Mouse (Mus musculus) CH12.LX (cell line): Measurements from ENCODE around the gene Nr1h4. TPM values are rescaled to one million over a fixed set of nuclear protein-coding genes. Genes with fewer than 3 reads are reported as not detected.

Experiments used
- DNase-seq: peaks from one replicate; pipeline ENCODE4 v3.0.0-alpha.2; 2013; ENCODE audit errors: extremely low read depth
- H3K27ac ChIP-seq: 2 replicates; pipeline ENCODE4 v1.5.1; 2012; ENCODE audit warnings: low read depth, mild to moderate bottlenecking, control low read depth, moderate library complexity; ENCODE audit not compliant: insufficient read depth
- H3K27me3 ChIP-seq: replicated peaks from 2 replicates; pipeline ENCODE3; 2012; ENCODE audit warnings: inconsistent platforms
- H3K36me3 ChIP-seq, 2 experiments: replicated peaks in 1 of 2; 2 replicates each; pipeline versions ENCODE3 to v1.6.1; 2012; ENCODE audit warnings: inconsistent platforms in 1 of 2, low read length in 1 of 2, mild to moderate bottlenecking in 1 of 2, mixed read lengths in 1 of 2, moderate library complexity in 1 of 2; ENCODE audit not compliant: control insufficient read depth in 1 of 2, insufficient read depth in 1 of 2
- H3K4me1 ChIP-seq, 2 experiments: 2 replicates each; pipeline ENCODE4 v1.6.1; 2012; ENCODE audit warnings: inconsistent platforms in 1 of 2, moderate library complexity in 1 of 2; ENCODE audit not compliant: insufficient read depth in 2 of 2, control insufficient read depth in 1 of 2
- H3K4me2 ChIP-seq: 2 replicates; pipeline ENCODE4 v1.6.1; 2012; ENCODE audit warnings: low read depth, mild to moderate bottlenecking, control low read depth; ENCODE audit not compliant: poor library complexity, insufficient read depth, severe bottlenecking
- H3K4me3 ChIP-seq, 3 experiments: fragments of 150-350 bp in 1 of 3; sonication (generic) in 1 of 3; replicated peaks in 1 of 3; 2 replicates each; pipeline versions ENCODE3 to v1.5.1; 2011 to 2012; ENCODE audit warnings: low read depth in 2 of 3, low read length in 2 of 3, mild to moderate bottlenecking in 2 of 3, moderate library complexity in 2 of 3, control low read depth in 1 of 3, improper control_type of control experiment in 1 of 3, inconsistent platforms in 1 of 3, mixed read lengths in 1 of 3; ENCODE audit not compliant: poor library complexity in 1 of 3
- H3K79me2 ChIP-seq: replicated peaks from 2 replicates; pipeline ENCODE4 v1.6.1; 2012; ENCODE audit warnings: mild to moderate bottlenecking, moderate library complexity; ENCODE audit not compliant: control insufficient read depth, poor library complexity, insufficient read depth, severe bottlenecking; ENCODE audit errors: extremely low read depth
- H3K9ac ChIP-seq: 2 replicates; pipeline ENCODE4 v1.6.1; 2012; ENCODE audit warnings: low read depth, mild to moderate bottlenecking, control low read depth, moderate library complexity; ENCODE audit not compliant: insufficient read depth
- H3K9me3 ChIP-seq: replicated peaks from 2 replicates; pipeline ENCODE3; 2012; ENCODE audit warnings: low read length, inconsistent platforms, mixed read lengths
- CHD2 ChIP-seq: IDR thresholded peaks from 2 replicates; pipeline ENCODE4 v1.6.1; 2011; ENCODE audit warnings: low read length, improper control_type of control experiment
- CTCF ChIP-seq, 2 experiments: IDR thresholded peaks in 1 of 2; conservative IDR thresholded peaks in 1 of 2; 2 replicates each; pipeline ENCODE4 v1.5.1; 2011 to 2012; ENCODE audit warnings: low read depth in 2 of 2, low read length in 2 of 2, improper control_type of control experiment in 1 of 2, inconsistent platforms in 1 of 2, mild to moderate bottlenecking in 1 of 2, moderate library complexity in 1 of 2
- E2F4 ChIP-seq: IDR thresholded peaks from 2 replicates; pipeline ENCODE4 v1.6.1; 2011; ENCODE audit warnings: low read depth, low read length, improper control_type of control experiment; ENCODE audit not compliant: insufficient replicate concordance
- EP300 ChIP-seq: IDR thresholded peaks from 2 replicates; pipeline ENCODE4 v1.6.1; 2011; ENCODE audit warnings: low read length, improper control_type of control experiment
- ETS1 ChIP-seq: conservative IDR thresholded peaks from 2 replicates; pipeline ENCODE4 v1.6.1; 2012; ENCODE audit warnings: low read depth, mild to moderate bottlenecking, inconsistent platforms, low read length, improper control_type of control experiment, moderate library complexity
- JUND ChIP-seq: conservative IDR thresholded peaks from 2 replicates; pipeline ENCODE4 v1.6.1; 2011; ENCODE audit warnings: low read depth, low read length, improper control_type of control experiment
- KAT2A ChIP-seq: IDR thresholded peaks from 2 replicates; pipeline ENCODE4 v1.6.1; 2012; ENCODE audit warnings: low read length, improper control_type of control experiment, inconsistent platforms; ENCODE audit not compliant: insufficient replicate concordance
- MAFK ChIP-seq: IDR thresholded peaks from 2 replicates; pipeline ENCODE4 v1.6.1; 2011; ENCODE audit warnings: low read length, improper control_type of control experiment; ENCODE audit not compliant: insufficient replicate concordance
- MAX ChIP-seq: IDR thresholded peaks from 2 replicates; pipeline ENCODE4 v1.6.1; 2011; ENCODE audit warnings: low read length, improper control_type of control experiment
- MXI1 ChIP-seq: IDR thresholded peaks from 2 replicates; pipeline ENCODE4 v1.6.1; 2011; ENCODE audit warnings: mild to moderate bottlenecking, low read depth, low read length, improper control_type of control experiment
- PAX5 ChIP-seq: IDR thresholded peaks from 2 replicates; pipeline ENCODE4 v1.6.1; 2012; ENCODE audit warnings: low read length, inconsistent platforms, mixed read lengths
- POLR2A ChIP-seq: IDR thresholded peaks from 2 replicates; pipeline ENCODE4 v1.6.1; 2011; ENCODE audit warnings: low read depth, mild to moderate bottlenecking, improper control_type of control experiment, low read length
- RCOR1 ChIP-seq: conservative IDR thresholded peaks from 2 replicates; pipeline ENCODE4 v1.6.1; 2012; ENCODE audit warnings: low read depth, mild to moderate bottlenecking, inconsistent platforms, low read length, improper control_type of control experiment
- SIN3A ChIP-seq: IDR thresholded peaks from 2 replicates; pipeline ENCODE4 v1.6.1; 2012; ENCODE audit warnings: low read length, improper control_type of control experiment, inconsistent platforms
- SMC3 ChIP-seq: IDR thresholded peaks from 2 replicates; pipeline ENCODE4 v1.6.1; 2011; ENCODE audit warnings: low read depth, low read length, improper control_type of control experiment
- TCF12 ChIP-seq: IDR thresholded peaks from 2 replicates; pipeline ENCODE4 v1.6.1; 2014; ENCODE audit warnings: low read depth, mild to moderate bottlenecking, inconsistent platforms, low read length, improper control_type of control experiment
- USF1 ChIP-seq: IDR thresholded peaks from 2 replicates; pipeline ENCODE4 v1.6.1; 2014; ENCODE audit warnings: low read depth, mild to moderate bottlenecking, inconsistent platforms, low read length, improper control_type of control experiment
- ZMIZ1 ChIP-seq: IDR thresholded peaks from 2 replicates; pipeline ENCODE4 v1.6.1; 2012; ENCODE audit warnings: low read depth, mild to moderate bottlenecking, inconsistent platforms, low read length, improper control_type of control experiment
- dilution Hi-C: fragments of 300-500 bp; cut with MboI; formaldehyde crosslinking; loops from 2 replicates; pipeline ENCODE4 v1.14.3; 2020; ENCODE audit warnings: low sequenced_read_pairs; ENCODE audit not compliant: extremely low pct_unique_long_range_greater_than_20kb, extremely low pct_ligation_motif_present
- in situ Hi-C: fragments of 300-500 bp; cut with MboI; formaldehyde crosslinking; loops from 3 replicates; pipeline ENCODE4 v1.14.3; 2019; ENCODE audit warnings: low sequenced_read_pairs, low pct_ligation_motif_present, low pct_unique_long_range_greater_than_20kb, mixed read lengths
- polyA plus RNA-seq: library from polyadenylated mRNA; unstranded; fragments of >175 nt; gene quantifications from 2 replicates; pipeline ENCODE4 v1.2.1, GENCODE M21; 2012; ENCODE audit warnings: low read depth; ENCODE audit not compliant: insufficient read length
- total RNA-seq, 2 experiments: library from RNA; depleted of rRNA; stranded (reverse); fragments of 300-350 nt in 1 of 2; fragments of >200 nt in 1 of 2; gene quantifications; 2 replicates each; pipeline ENCODE4 v1.2.3; 2012 to 2014

Nr1h4 gene
- total and polyA plus RNA-seq, 3 experiments = not detected

DNA sequence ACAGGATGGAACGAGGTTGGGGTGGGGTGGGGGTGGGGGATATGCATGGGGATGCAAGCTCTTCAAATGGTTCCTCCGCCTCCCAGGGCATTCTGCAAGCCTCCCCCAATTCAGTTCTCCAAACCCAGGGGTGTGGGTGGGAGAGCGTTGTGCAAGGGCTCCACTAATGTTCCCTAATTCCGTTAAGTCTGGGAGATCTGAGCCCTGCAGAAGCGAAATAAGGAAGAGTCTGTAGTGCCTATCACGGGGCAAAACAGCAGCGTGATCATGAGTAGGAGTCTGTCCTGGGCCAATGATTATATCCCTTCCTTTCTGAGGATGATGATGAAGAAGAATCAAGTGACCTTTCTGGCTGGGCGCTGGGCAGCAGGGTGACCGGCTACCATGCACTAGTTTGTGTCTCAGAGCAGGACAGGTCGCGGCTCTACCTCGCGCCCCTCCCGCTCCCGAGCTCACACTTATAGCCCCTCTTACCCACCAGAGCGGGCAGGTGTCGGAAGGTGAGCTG is 90.2 kb downstream of the Nr1h4 start:
- Histone ChIP-seq H3K27ac (peak overlapping the region; percentile 2; the same call in 1 of the 2 replicates), H3K4me3 (peak overlapping the region; percentile 82 to 93 (median 92)), H3K36me3 (peaks cover 1 to 24% of the 10 kb centered on the region in 2 experiments), H3K27me3 (no peaks in the 10 kb centered on the region), H3K4me1 (peaks cover 0 to 22% of the 10 kb centered on the region in 2 experiments; a peak in 2 of 4 replicates), H3K9ac (peak overlapping the region; percentile 10), H3K79me2 (peaks cover 9% of the 10 kb centered on the region), H3K4me2 (peak overlapping the region; percentile 48), H3K9me3 (peaks cover 4% of the 10 kb centered on the region)
- TF ChIP-seq CTCF (conservative IDR thresholded peaks at IDR 0.05 in 1 of 2, IDR thresholded peaks at IDR 0.05 in 1 of 2; ENCODE audit: low read depth in 2 of 2, low read length in 2 of 2) (no peak), MAX (peak; percentile 57; the same call in 1 of the 2 replicates), ZMIZ1 (0 out of 2 replicates have a peak, but pooled peaks have one; percentile 57), POLR2A (no peak), RCOR1 (0 out of 2 replicates have a peak, but pooled peaks have one; percentile 42)
- in situ Hi-C loops = no loop called here
- peak; percentile 27 for DNase-seq
- dilution Hi-C loops = no loop called here

DNA sequence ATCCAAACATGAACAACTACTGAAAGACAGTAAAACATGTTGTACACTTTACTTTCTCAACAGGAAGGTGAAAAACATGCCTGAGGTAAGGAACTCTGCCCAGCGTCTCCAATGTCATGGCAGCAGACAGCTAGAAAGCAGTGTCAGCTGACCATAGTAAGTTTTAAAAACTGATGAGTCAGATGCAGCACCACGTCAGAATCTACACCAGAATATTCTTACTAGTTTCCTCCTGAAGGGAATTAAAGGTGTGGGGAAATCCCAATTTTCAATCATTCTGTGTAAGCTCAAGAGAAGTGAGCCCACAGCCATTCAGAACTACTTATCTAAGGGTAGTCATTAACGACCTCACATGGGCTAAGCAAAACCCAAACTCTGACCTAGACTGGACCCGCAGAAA is 90.7 kb downstream of the Nr1h4 start:
- Histone ChIP-seq H3K79me2 (peaks cover 9% of the 10 kb centered on the region), H3K4me1 (peaks cover 0 to 22% of the 10 kb centered on the region in 2 experiments; a peak in 2 of 4 replicates), H3K27ac (no peak overlapping the region), H3K36me3 (peaks cover 2 to 30% of the 10 kb centered on the region in 2 experiments), H3K27me3 (no peaks in the 10 kb centered on the region), H3K9ac (peak overlapping the region; percentile 10), H3K4me3 (peak overlapping the region; percentile 82 to 93 (median 92)), H3K9me3 (peaks cover 4% of the 10 kb centered on the region), H3K4me2 (peak overlapping the region; percentile 48)
- DNase-seq = peak; percentile 65
- dilution Hi-C loops = no loop called here
- in situ Hi-C loops = no loop called here
- TF ChIP-seq USF1 (peak; percentile 52), TCF12 (no peak), JUND (no peak), MAFK (peak; percentile 90), PAX5 (no peak), E2F4 (no peak), KAT2A (no peak), RCOR1 (no peak), ETS1 (peak; percentile 70), MXI1 (peak; percentile 52; the same call in 1 of the 2 replicates), SMC3 (no peak), CHD2 (no peak), EP300 (no peak), SIN3A (peak; percentile 20; the same call in 1 of the 2 replicates)
